Mouse (Mus musculus) c-Kit-positive CD71-negative TER-119-negative erythroid progenitor cells, embryonic 14.5 days (primary cell): ENCODE measurements around the gene Csf2rb2.
"Not testable (repeated sequence)": the region's sequence is repeated elsewhere in the genome, so short reads cannot be mapped to it uniquely, and the experiment has no call there.

ENCODE experiments used
- DNase-seq: peaks from one replicate; pipeline ENCODE4 v3.0.0-alpha.2; 2013; ENCODE audit warnings: low read depth

The Csf2rb2 gene

DNA sequence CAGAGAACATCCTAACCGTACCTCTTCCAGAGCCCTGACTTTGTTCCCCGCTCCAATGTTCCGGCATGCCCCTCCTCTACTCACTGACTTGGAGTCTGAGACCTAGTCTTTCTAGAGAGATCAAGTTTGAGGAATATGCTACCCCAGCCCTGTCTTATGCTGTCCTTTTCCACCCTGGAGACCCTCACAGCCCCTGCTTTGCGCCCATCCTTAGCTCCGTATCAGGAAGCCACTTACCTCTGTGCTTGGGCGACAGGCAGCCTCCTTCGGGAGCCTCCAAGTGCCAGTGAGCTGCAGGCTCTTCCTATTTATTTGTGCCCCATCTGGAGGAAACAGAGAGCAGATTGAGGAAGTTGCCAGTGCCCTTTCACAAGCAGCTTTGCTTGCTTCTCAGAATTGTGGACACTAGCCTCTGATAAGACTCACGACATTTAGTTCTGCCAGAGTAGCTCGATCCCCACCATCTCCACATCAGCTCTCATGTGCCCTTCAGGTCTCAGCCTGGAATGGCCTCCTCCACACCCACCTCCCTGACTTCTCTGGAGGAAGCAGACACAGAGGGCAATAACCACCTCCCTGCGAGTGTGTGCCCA is at the start of gene Csf2rb2:
Csf2rb2 (minus strand) TSS at position 381 of the 593 bp plus-strand sequence.
- peak; percentile 32 for DNase-seq

- DNase-seq: peak; percentile 24
These were observed 49.4 kb upstream of the Csf2rb2 start for GRCm38 (mm10) chr15:78354958-78355357.

DNA sequence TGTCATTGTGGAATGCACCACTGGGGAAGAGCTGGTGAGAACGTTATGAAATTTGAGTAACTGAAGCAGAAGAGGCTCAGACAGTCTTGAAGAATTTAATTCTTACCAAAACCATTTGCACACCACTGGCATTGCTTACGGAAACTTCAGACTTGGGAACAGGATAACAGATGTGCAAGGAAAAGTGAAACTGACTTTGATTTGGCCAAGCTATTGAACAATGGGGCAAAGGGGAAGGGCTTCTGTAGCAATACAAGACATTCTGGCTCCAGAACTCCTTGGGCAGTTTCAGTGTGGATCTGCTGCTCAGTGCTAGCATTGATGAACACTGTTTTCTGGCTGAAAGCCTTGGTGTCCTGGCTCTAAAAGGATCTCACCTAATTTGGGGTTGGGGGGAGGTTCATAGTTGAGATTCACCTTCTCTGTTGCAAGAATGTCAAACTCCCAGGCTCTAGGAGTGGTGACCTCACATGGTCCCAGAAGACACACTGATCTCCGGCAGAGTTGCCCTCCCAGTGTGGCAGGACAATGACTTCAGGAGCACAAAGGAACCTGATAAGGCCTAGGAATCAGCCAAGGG is 46.2 kb upstream of the Csf2rb2 start:
- DNase-seq: no peak

DNA sequence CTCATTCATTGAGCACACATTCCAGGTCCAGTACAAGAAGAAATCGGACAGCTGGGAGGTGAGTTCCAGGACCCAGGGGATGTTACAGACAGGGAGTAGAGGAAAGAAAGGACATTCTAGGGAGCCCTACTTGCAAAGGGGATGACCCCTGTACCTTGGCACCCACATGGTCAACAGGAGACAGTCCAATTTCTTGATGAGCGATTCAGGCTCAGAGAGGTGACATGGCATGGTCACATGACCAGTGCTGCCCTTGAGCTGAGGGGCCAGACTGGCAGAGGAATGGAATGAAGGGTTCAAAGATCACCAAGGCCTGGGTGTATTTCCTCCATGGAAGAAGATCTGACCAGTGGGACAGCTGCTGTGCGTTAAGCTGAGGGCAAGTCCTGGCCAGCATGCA is 39.0 kb upstream of the Csf2rb2 start:
- no peak for DNase-seq

- DNase-seq: no peak
These were observed 38.2 kb upstream of the Csf2rb2 start for GRCm38 (mm10) chr15:78343683-78344082.

- DNase-seq: not testable (repeated sequence)
These were observed 35.4 kb upstream of the Csf2rb2 start for GRCm38 (mm10) chr15:78340919-78341318.

- peak; percentile 39 for DNase-seq
These were observed 34.3 kb upstream of the Csf2rb2 start for GRCm38 (mm10) chr15:78339627-78340423.

- DNase-seq: no peak
These were observed 28.9 kb upstream of the Csf2rb2 start for GRCm38 (mm10) chr15:78334380-78334779.

GRCm38 (mm10) chr15:78332981-78333380 is 27.5 kb upstream of the Csf2rb2 start:
- DNase-seq: no peak

DNA sequence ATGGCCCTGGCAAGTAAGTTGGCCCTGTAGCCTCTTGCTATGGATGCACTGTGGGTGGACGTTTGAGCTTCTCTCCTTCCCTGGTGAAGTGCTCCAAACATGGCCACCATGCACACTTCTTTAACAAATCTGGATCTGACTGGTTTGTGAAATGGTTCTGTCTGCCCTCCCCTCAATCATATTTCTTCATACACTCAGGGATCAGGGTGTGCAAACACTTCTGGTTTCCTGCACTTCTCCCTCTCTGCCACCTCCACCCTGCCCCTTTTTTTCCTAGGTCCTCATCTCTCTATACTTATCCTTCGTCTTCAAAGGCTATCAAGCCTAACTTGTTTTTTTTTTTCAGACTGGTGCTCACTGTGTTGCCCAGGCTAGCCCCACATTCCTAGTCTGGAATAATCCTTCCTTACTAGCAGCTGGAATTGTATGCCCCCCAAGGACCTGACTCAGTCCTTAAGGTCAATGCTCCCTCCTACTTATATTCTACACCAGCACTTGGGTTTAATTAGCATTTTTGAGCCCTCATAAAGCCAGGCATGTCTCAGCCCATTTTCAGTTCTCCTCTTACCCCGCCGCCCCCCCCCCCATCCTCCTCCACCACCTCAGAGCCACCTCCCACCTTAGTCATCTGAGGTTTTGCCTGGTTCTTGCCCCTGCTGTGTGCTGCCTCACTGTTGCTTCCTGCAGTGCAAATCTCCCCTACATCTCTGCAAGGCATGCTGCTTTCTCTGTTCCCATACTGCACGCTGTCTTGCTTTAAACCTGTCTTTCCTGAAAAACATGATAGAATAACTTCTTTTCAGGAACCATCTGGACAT is 26.2 kb upstream of the Csf2rb2 start:
- no peak for DNase-seq

DNA sequence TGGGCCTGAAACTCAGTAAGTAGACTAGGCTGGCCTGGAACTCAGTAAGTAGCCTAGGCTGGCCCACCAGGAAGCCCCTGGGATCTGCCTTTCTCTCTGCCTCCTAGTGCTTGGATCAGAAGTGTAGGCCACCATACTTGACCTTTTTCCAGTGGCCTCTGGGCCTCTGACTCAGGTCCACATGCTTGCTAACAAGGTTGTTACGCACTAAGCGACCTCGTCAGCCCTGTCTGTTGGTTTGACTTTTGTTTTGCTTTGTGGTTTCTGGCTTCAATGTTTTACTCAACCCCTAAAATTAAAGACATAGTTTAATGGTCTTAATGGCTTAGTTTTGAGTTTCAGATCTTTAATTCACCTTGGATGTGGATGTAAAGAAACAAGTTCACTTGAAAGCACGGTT is 25.2 kb upstream of the Csf2rb2 start:
- DNase-seq: no peak

DNA sequence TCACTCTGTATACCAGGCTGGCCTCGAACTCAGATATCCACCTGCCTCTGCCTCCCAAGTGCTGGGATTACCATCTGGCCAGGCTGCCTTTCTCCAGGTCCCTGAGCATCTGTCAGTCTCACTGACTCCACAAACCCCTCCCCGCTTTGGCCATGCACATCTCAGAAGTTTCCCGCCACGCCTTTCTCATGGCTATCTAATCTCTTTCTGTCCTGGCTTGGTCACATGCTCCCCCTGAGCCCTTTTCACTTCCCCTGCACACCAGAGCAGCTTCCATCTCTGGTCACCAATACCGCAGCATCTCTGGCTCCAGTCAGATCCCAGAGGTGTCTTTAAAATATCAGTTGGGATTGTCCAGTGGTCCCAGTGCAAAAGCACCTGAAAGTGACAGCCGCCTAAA is 24.5 kb upstream of the Csf2rb2 start:
- DNase-seq: not testable (repeated sequence)

DNA sequence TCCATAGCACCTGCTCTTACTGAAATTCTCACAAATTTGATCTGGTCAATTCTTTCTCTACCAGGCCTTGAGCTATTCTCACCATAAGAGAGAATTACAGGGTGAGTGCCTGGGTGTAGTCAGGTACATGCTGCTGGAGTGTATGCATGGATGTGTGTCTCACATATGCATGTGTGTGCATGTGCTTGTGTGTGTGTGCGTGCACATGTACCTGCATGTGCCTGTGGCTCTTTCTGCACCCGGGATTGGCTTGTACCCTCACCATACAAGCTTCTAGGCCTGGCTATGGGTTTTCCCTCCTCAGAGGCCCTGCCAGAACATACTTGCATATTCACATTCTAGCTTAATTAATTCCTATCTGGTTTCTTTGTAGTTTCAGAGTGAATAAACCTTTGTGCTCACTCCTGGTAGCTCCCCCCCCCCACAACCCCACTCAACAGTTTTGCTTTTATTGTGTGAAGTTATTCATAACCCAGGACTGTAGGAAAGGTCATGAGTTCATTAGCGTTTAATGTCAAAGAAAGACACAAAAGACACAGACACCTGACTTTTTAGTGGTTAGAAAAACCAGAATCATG is 23.1 kb upstream of the Csf2rb2 start:
- DNase-seq: no peak

- not testable (repeated sequence) for DNase-seq
These were observed 22.3 kb upstream of the Csf2rb2 start for GRCm38 (mm10) chr15:78327753-78328341.

DNA sequence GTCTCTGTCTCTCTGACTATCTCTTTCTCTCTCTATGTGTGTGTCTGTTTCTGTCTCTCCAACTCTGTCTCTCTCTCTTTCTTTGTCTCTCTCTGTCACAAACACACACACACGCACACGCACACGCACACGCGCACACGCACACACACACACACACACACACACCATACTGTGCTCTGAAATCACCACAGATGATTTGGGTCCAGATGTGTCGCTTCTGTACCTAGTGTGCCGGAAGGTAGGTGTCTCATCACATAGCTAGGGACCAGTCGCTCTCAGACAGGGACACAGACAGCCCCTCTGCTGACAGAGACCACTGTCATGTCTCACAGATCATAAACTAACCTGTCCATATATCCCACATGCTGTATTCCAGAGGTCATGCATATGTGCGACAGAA is 21.2 kb upstream of the Csf2rb2 start:
- DNase-seq: no peak

DNA sequence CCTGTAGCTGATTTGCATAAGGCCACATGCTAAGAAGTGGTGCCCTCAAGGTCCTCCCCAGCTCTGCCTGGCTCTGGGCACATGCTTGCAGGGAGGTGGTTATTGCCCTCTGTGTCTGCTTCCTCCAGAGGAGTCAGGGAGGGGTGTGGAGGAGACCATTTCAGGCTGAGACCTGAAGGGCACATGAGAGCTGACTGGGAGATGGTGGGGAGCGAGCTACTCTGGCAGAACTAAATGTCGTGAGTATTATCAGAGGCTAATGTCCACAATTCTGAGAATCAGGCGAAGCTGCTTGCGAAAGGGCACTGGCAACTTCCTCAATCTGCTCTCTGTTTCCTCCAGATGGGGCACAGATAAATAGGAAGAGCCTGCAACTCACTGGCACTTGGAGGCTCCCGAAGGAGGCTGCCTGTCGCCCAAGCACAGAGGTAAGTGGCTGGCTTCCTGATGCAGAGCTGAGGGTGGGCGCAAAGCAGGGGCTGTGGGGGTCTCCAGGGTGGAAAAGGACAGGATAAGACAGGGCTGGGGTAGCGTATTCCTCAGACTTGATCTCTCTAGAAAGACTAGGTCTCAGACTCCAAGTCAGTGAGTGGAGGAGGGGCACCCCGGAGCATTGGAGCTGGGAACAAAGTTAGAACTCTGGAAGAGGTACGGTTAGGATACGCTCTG is 20.3 kb upstream of the Csf2rb2 start, which contains the start of gene Csf2rb:
Csf2rb (plus strand) TSS at position 82 of the 669 bp plus-strand sequence.
- DNase-seq: peak; percentile 33

DNA sequence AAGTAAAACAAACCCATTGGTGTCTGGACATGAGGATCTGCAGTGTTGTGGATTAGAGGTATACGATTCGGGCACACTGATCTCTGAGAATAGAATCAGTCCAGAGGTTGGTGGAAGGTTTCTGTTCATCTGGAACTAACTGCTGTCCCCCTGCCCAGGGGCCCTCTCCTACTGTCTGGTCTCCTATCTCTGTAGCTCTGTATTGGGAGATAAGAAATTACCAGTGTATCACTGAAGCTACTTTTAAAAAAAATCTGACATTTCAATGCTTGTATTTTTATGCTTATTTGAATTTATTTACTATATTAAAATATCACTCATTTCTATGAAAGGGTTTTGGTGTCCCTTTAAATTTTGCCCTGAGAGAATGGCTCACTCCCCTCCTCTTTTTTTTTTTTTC is 18.8 kb upstream of the Csf2rb2 start:
- DNase-seq: no peak

DNA sequence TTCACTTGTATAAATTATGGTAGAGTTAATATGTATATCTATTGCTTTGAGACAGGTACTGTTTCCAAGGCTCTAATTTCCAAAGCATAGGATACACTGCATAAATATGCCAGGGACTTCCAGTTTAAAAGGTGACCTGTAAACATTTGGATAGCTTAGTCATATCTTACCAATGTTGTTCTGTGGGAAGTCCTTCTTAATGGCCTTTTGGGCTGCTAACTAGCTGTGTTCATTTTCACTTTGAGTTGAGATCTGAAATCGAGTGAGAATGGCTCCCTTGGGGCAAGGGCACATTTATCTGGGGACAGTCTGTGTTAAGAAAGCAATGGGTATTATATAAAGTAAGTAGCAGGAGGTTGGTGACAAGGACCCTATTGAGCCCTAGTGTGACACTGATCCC is 17.8 kb upstream of the Csf2rb2 start:
- no peak for DNase-seq

DNA sequence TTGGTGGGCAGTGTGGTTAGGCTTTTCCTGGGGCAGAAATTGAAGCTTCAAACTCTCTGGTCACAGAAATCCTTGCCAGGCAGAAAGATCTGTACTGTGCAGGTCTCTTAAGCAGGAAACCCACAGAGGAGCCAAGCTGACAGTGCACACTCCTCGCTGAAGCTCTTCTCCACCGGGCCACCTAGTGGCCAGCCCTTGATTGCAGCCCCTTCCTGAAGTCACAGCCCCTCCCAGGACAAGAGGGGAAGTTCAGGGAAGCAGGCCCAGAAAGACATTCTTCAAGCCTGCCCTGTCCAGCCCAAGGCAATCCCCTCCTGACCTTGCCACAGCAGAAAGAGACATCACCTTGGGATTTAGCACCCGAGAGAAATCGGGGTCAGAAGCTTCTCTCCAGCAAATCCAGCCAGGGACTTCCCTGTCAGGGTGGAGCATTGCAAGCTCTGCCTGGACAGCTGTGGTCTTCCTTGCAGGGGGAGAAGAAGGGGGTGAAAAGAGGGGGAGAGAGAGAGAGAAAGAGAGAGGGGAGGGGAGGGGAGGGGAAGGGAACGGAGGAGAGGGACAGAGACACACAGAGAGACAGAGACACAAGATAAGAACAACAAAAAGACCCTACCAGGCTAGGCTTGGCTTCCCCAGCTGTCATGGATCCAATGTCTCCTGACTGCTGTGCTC is 15.4 kb upstream of the Csf2rb2 start:
- DNase-seq: peak; percentile 70
